Mouse (Mus musculus): ENCODE results near the gene Gpr183. TPM values are rescaled to one million over a fixed set of nuclear protein-coding genes. Genes with fewer than 3 reads are reported as not detected.

The Gpr183 gene
- total and polyA plus RNA-seq, 3 experiments, result 0.04 to 0.06 TPM; not detected in 1

DNA sequence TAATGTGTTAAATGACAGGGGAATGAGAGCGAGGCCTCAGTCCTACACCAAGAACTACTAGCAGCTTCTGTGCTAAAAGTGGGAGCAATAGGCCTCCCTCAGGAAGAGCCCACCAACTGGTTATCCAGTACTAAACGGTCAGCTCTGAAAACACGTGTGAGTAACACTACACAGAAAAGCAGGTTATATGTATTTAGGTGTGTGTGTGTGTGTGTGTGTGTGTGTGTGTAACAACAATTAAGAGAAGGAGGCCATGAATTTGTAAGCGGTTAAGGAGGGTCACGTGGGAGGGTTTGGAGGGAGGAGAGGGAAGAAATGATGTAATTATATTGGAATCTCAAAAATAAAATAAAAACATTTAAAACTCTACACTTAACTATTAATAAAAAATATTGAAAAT lies 49.9 kb downstream of the Gpr183 start (continued):
- TF ChIP-seq CHD1 (IDR thresholded peaks at IDR 0.05; ENCODE audit: low read depth, low read length) (no peak), EP300 (IDR thresholded peaks at IDR 0.05; ENCODE audit: low read depth in 1 of 2, low read length in 2 of 2) (no peak)

DNA sequence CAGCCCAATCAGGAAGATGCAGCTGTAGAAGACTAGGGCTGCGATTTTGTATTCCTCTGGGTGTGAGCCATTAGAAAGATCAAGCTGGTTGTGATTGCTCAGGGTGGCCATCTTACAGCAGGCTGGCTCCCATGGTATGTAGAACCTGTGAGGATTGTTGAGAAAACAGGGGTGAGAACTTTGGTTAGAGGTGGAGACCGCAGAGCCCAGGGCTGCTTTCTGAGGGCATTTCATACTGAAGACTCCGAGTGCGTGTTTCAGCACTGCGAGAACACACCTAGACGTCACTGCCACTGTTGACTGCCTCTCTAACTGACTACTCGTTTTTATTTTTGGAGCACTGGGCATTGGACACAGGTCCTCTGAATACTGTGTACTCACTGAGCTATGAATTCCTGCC lies 52.5 kb downstream of the Gpr183 start:
- TF ChIP-seq MAX (IDR thresholded peaks at IDR 0.05; ENCODE audit: low read length) (no peak), POLR2AphosphoS2 (IDR thresholded peaks at IDR 0.05; ENCODE audit: low read length) (no peak), SMC3 (IDR thresholded peaks at IDR 0.05; ENCODE audit: low read depth, low read length) (no peak), MXI1 (IDR thresholded peaks at IDR 0.05; ENCODE audit: low read depth, low read length) (no peak), NRF1 (IDR thresholded peaks at IDR 0.05; ENCODE audit: insufficient read depth, low read depth, low read length, poor library complexity, severe bottlenecking) (no peak), RAD21 (IDR thresholded peaks at IDR 0.05; ENCODE audit: low read depth, low read length) (no peak), HCFC1 (IDR thresholded peaks at IDR 0.05; ENCODE audit: low read depth, low read length) (no peak), RCOR1 (IDR thresholded peaks at IDR 0.05; ENCODE audit: low read depth, low read length) (no peak), KAT2A (conservative IDR thresholded peaks at IDR 0.05; ENCODE audit: low read depth, low read length) (no peak), USF1 (IDR thresholded peaks at IDR 0.05; ENCODE audit: low read depth, low read length) (no peak), TCF12 (IDR thresholded peaks at IDR 0.05; ENCODE audit: low read depth, low read length) (no peak), ZC3H11A (IDR thresholded peaks at IDR 0.05; ENCODE audit: low read depth, low read length) (no peak), CTCF (IDR thresholded peaks at IDR 0.05 in 2 of 3, conservative IDR thresholded peaks at IDR 0.05 in 1 of 3; ENCODE audit: control insufficient read depth in 1 of 3, insufficient read depth in 1 of 3, low read depth in 2 of 3, low read length in 3 of 3, poor library complexity in 1 of 3, severe bottlenecking in 1 of 3) (no peak), MYB (IDR thresholded peaks at IDR 0.05; ENCODE audit: low read depth, low read length) (no peak)
- no peaks in the 10 kb centered on the region for H3K9me3 ChIP-seq (replicated peaks; ENCODE audit: insufficient read depth, low read length)
- H3K27me3 ChIP-seq (ENCODE audit: control insufficient read depth in 1 of 2, insufficient read depth in 2 of 2, low read length in 2 of 2), result no peaks in the 10 kb centered on the region
- no peak overlapping the region for H3K4me3 ChIP-seq (ENCODE audit: control insufficient read depth in 1 of 2, insufficient read depth in 1 of 2, low read depth in 2 of 2, low read length in 2 of 2)
- no peaks in the 10 kb centered on the region for H3K4me1 ChIP-seq (ENCODE audit: control insufficient read depth in 1 of 2, insufficient read depth in 2 of 2, low read length in 2 of 2)
- H3K27ac ChIP-seq (ENCODE audit: control insufficient read depth, low read depth, low read length), result no peak overlapping the region
- H3K9ac ChIP-seq (ENCODE audit: control insufficient read depth, low read depth, low read length, poor library complexity, severe bottlenecking), result no peak overlapping the region
- no peak for DNase-seq (ENCODE audit: low read depth, low spot score)
- peaks cover 0 to 11% of the 10 kb centered on the region in 2 experiments; a peak in 2 of 4 replicates for H3K36me3 ChIP-seq (ENCODE audit: control insufficient read depth in 1 of 2, insufficient read depth in 2 of 2, low read length in 2 of 2)
- no peaks in the 10 kb centered on the region for H3K79me2 ChIP-seq (ENCODE audit: control insufficient read depth, insufficient read depth, low read length, poor library complexity)

DNA sequence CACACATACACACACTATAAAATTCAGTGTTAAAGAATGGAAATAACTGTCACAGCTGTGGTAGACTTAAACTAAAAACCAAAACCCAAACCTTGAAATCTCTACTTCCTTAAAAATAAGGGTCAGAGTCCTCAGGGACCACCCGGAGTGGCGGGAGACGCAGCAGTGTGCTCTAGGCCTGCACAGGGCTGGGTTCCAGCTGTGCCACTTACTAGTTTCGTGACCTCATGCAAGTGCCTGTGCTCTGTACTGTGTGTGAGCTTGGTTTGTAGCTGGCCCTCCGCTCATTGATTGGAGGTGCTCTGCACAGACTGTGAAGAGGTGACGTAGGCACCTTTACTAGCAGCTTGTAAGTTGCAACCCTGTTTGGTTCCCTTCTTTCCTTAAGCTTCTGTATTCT lies 55.1 kb downstream of the Gpr183 start:
- H3K4me1 ChIP-seq (ENCODE audit: control insufficient read depth in 1 of 2, insufficient read depth in 2 of 2, low read length in 2 of 2), result no peaks in the 10 kb centered on the region
- no peaks in the 10 kb centered on the region; the same call in 1 of the 2 replicates for H3K79me2 ChIP-seq (ENCODE audit: control insufficient read depth, insufficient read depth, low read length, poor library complexity)
- no peaks in the 10 kb centered on the region for H3K27me3 ChIP-seq (ENCODE audit: control insufficient read depth in 1 of 2, insufficient read depth in 2 of 2, low read length in 2 of 2)
- H3K27ac ChIP-seq (ENCODE audit: control insufficient read depth, low read depth, low read length), result no peak overlapping the region
- H3K4me3 ChIP-seq (ENCODE audit: control insufficient read depth in 1 of 2, insufficient read depth in 1 of 2, low read depth in 2 of 2, low read length in 2 of 2), result no peak overlapping the region
- H3K9ac ChIP-seq (ENCODE audit: control insufficient read depth, low read depth, low read length, poor library complexity, severe bottlenecking), result no peak overlapping the region
- peaks cover 0 to 7% of the 10 kb centered on the region in 2 experiments; a peak in 2 of 4 replicates for H3K36me3 ChIP-seq (ENCODE audit: control insufficient read depth in 1 of 2, insufficient read depth in 2 of 2, low read length in 2 of 2)
- H3K9me3 ChIP-seq (replicated peaks; ENCODE audit: insufficient read depth, low read length), result no peaks in the 10 kb centered on the region
- DNase-seq (ENCODE audit: low read depth, low spot score), result no peak
- TF ChIP-seq MAX (IDR thresholded peaks at IDR 0.05; ENCODE audit: low read length) (no peak), BHLHE40 (IDR thresholded peaks at IDR 0.05; ENCODE audit: borderline replicate concordance, low read depth, low read length) (no peak), USF1 (IDR thresholded peaks at IDR 0.05; ENCODE audit: low read depth, low read length) (no peak), SMC3 (IDR thresholded peaks at IDR 0.05; ENCODE audit: low read depth, low read length) (no peak), ETS1 (IDR thresholded peaks at IDR 0.05; ENCODE audit: low read depth, low read length) (no peak), ZC3H11A (IDR thresholded peaks at IDR 0.05; ENCODE audit: low read depth, low read length) (no peak), EP300 (IDR thresholded peaks at IDR 0.05; ENCODE audit: low read depth in 1 of 2, low read length in 2 of 2) (no peak), RAD21 (IDR thresholded peaks at IDR 0.05; ENCODE audit: low read depth, low read length) (no peak), POLR2AphosphoS5 (IDR thresholded peaks at IDR 0.05; ENCODE audit: borderline replicate concordance, low read depth, low read length) (no peak), CHD2 (IDR thresholded peaks at IDR 0.05; ENCODE audit: low read length) (no peak), TBP (IDR thresholded peaks at IDR 0.05; ENCODE audit: low read depth, low read length) (no peak), UBTF (IDR thresholded peaks at IDR 0.05; ENCODE audit: borderline replicate concordance, insufficient read depth, low read depth, low read length) (no peak), HCFC1 (IDR thresholded peaks at IDR 0.05; ENCODE audit: low read depth, low read length) (no peak), RCOR1 (IDR thresholded peaks at IDR 0.05; ENCODE audit: low read depth, low read length) (no peak)

Measured in MEL (cell line).